In the genomic region with DNA sequence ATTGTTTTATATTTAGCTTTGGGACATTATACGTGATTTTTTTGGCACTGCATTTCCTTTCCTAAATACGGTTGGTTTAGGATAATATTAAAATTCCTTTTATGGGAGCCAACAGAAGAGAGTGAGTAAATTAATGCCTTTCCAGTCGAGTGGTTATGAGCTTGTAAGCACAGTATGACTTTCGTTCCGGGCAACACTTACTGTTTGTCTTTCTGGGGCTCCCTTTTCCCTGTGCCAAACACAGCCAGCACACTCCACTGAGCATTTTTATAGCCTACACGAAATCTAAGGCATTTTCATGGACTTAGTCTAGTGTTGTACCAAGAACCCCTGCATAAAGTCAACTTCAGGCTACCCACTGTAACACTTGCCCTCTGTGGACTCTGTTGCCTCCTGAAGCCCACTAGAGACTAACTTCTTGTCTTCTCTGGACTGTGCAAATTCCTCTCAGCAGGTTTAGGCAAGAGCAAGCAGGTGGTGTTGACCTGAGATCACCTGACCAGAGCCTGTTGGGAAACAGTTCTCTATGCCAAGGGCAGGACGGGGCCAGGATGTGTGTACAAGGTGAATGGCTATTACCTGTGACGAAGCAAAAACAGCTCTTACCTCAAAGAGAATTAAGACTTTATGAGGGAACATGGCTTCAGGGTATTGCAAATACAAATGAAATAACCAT, we compare ENCODE assay signal across 19 mouse cellular contexts. TPM values are rescaled to one million over a fixed set of nuclear protein-coding genes. Genes with fewer than 3 reads are reported as not detected.
DNase-seq lines count a peak whose midpoint lies in the region; ATAC-seq and TF ChIP-seq lines count a peak whose summit lies in the region.
"Had no signal": no experiment of that assay in that cellular context is flagged by ENCODE, and none has a peak within 500 bp of the region (broad histone marks: within the 10 kb centered on the region; RNA-seq: fewer than 3 reads in every experiment).

No protein-coding gene starts in this region.

- H3K4me1 ChIP-seq in lung, embryonic 15.5 days = peaks cover 4% of the 10 kb centered on the region; the same call in 1 of the 2 replicates
- no peaks in the 10 kb centered on the region for H3K4me1 ChIP-seq in lung, adult 2 months (ENCODE audit: control insufficient read depth, insufficient read depth, low read length)
- H3K4me1 ChIP-seq in liver, embryonic 16.5 days (ENCODE audit: control insufficient read depth, low read depth, low read length) = peaks cover 5% of the 10 kb centered on the region; the same call in 1 of the 2 replicates

- H3K36me3 ChIP-seq in lung, embryonic 15.5 days = no peaks in the 10 kb centered on the region
- no peaks in the 10 kb centered on the region for H3K36me3 ChIP-seq in liver, embryonic 16.5 days (ENCODE audit: control insufficient read depth, insufficient read depth)
- H3K36me3 ChIP-seq: G1E; limb, embryonic 13.5 days had no signal

- no peaks in the 10 kb centered on the region for H3K27me3 ChIP-seq in lung, embryonic 15.5 days
- no peaks in the 10 kb centered on the region for H3K27me3 ChIP-seq in liver, embryonic 16.5 days (ENCODE audit: control insufficient read depth, insufficient read depth, low read depth, low read length)
- H3K27me3 ChIP-seq: limb, embryonic 13.5 days had no signal

- no peak for TF ChIP-seq POLR2A in lung, adult 2 months (IDR thresholded peaks at IDR 0.05; ENCODE audit: borderline replicate concordance, extremely low read depth, low read depth, low read length)

- no peak for ATAC-seq in lung, embryonic 15.5 days (ENCODE audit: borderline replicate concordance, extremely low read depth, low FRiP score, low TSS enrichment)
- peak; percentile 89 for ATAC-seq in liver, embryonic 16.5 days (ENCODE audit: low read depth)
- ATAC-seq: forebrain, embryonic 16.5 days; hindbrain, embryonic 16.5 days; midbrain, embryonic 16.5 days had no signal

- H3K27ac ChIP-seq in lung, embryonic 15.5 days = peak overlapping the region; percentile 41; the same call in 1 of the 2 replicates
- peak overlapping the region; percentile 45 for H3K27ac ChIP-seq in liver, embryonic 16.5 days (ENCODE audit: low read length)
- H3K27ac ChIP-seq: limb, embryonic 13.5 days had no signal

- no peaks in the 10 kb centered on the region for H3K9me3 ChIP-seq in lung, embryonic 15.5 days
- no peaks in the 10 kb centered on the region for H3K9me3 ChIP-seq in liver, embryonic 16.5 days (replicated peaks; ENCODE audit: control insufficient read depth, low read length)
- H3K9me3 ChIP-seq: G1E; limb, embryonic 13.5 days; megakaryocyte, embryonic 14.5 days had no signal

- 61% methylated on average over 8 of the region's 8 CpGs for WGBS in lung, embryonic 15.5 days
- WGBS in lung, adult 2 months = 66% methylated on average over 8 of the region's 8 CpGs
- WGBS in liver, embryonic 16.5 days (ENCODE audit: insufficient replicate concordance) = 61% methylated on average over 8 of the region's 8 CpGs

- H3K9ac ChIP-seq in lung, embryonic 15.5 days = no peak overlapping the region
- H3K9ac ChIP-seq in liver, embryonic 16.5 days (ENCODE audit: low read depth, low read length) = no peak overlapping the region
- H3K9ac ChIP-seq: limb, embryonic 13.5 days had no signal

- intact Hi-C loops in gastrocnemius, postnatal 14 days (cut with DNase I; ENCODE audit: low total_unique reads) = no loop called here

- H3K4me2 ChIP-seq in lung, embryonic 15.5 days = no peak overlapping the region
- no peak overlapping the region for H3K4me2 ChIP-seq in liver, embryonic 16.5 days (ENCODE audit: low read depth, low read length)
- H3K4me2 ChIP-seq: heart, embryonic 11.5 days; limb, embryonic 13.5 days had no signal

- DNase-seq in lung, adult 2 months = no peak
- DNase-seq in kidney, adult 9 months = peak; percentile 87
- DNase-seq in yolk sac, embryonic 10.5 days (ENCODE audit: low spot score) = peak; percentile 56
- no peak for DNase-seq in gastrocnemius, postnatal 14 days
- DNase-seq in frontal cortex, postnatal 10 days (ENCODE audit: low spot score in 2 of 2) = no peak
- DNase-seq in cerebellum, adult 11-12 months = no peak
- DNase-seq: adrenal gland, postnatal 25 days; cerebellum, adult 9-10 months; gastrocnemius, postnatal 10 days; heart, postnatal 36 days had no signal

- no peak for TF ChIP-seq CTCF in lung, adult 2 months (IDR thresholded peaks at IDR 0.05; ENCODE audit: insufficient read depth, low read length)

- no peak overlapping the region for H3K4me3 ChIP-seq in lung, embryonic 15.5 days
- no peak overlapping the region for H3K4me3 ChIP-seq in lung, adult 2 months (replicated peaks; ENCODE audit: extremely low read depth, low read depth, low read length)
- no peak overlapping the region for H3K4me3 ChIP-seq in liver, embryonic 16.5 days (ENCODE audit: low read depth, low read length)
- H3K4me3 ChIP-seq: limb, embryonic 13.5 days; megakaryocyte, embryonic 14.5 days had no signal

RNA-seq across cellular contexts. Expression of a gene that starts 18.8 kb away (rescaled TPM):
- polyA plus RNA-seq in lung, embryonic 15.5 days (2015; fragmentation: Nextera tagmentation; extraction: Ambion mirVana) = 645 and 653 TPM in 2 replicates
- polyA plus RNA-seq in lung, adult 2 months (2012; rRNA removed) = 299 and 343 TPM in 2 replicates
- 361 and 413 TPM in 2 replicates for polyA plus RNA-seq in liver, embryonic 16.5 days (2015; fragmentation: Nextera tagmentation; extraction: Ambion mirVana)
- 100 to 1,000 TPM; 163 to 168 TPM for total RNA-seq in gastrocnemius, postnatal 14 days (2021)

RNA-seq across cellular contexts. Expression of a gene that starts 59.4 kb away (rescaled TPM):
- 129 and 132 TPM in 2 replicates for polyA plus RNA-seq in lung, embryonic 15.5 days (2015; fragmentation: Nextera tagmentation; extraction: Ambion mirVana)
- 23.1 and 27.1 TPM in 2 replicates for polyA plus RNA-seq in lung, adult 2 months (2012; rRNA removed)
- polyA plus RNA-seq in liver, embryonic 16.5 days (2015; fragmentation: Nextera tagmentation; extraction: Ambion mirVana) = 61.6 and 65.5 TPM in 2 replicates
- 10 to 100 TPM; 36.8 to 38.6 TPM for total RNA-seq in gastrocnemius, postnatal 14 days (2021)

RNA-seq across cellular contexts. Expression of a gene that starts 59.6 kb away (rescaled TPM):
- polyA plus RNA-seq in lung, embryonic 15.5 days (2015; fragmentation: Nextera tagmentation; extraction: Ambion mirVana) = 31.6 and 35.7 TPM in 2 replicates
- 18.6 and 22.7 TPM in 2 replicates for polyA plus RNA-seq in lung, adult 2 months (2012; rRNA removed)
- 12.2 and 13.4 TPM in 2 replicates for polyA plus RNA-seq in liver, embryonic 16.5 days (2015; fragmentation: Nextera tagmentation; extraction: Ambion mirVana)
- total RNA-seq in gastrocnemius, postnatal 14 days (2021) = 10 to 100 TPM; 11.3 to 11.7 TPM

Comparison
In these comparisons a context has a peak if more than half of its experiments do, and no peak if none do; other contexts are left out.
1. DNase-seq: peak in kidney, adult 9 months (single experiment) and yolk sac, embryonic 10.5 days (single experiment); none in lung, adult 2 months (single experiment), gastrocnemius, postnatal 14 days (single experiment), frontal cortex, postnatal 10 days (0 of 2) and cerebellum, adult 11-12 months (single experiment).